Mouse (Mus musculus): ENCODE results near the gene Duox1.

GRCm38 (mm10) chr2:122382121-122382520, 66.6 kb downstream of the Duox1 start:
- TF ChIP-seq CTCF (IDR thresholded peaks at IDR 0.05; ENCODE audit: borderline replicate concordance, extremely low read depth, insufficient read depth, insufficient read length) (no peak), POLR2A (IDR thresholded peaks at IDR 0.05; ENCODE audit: borderline replicate concordance, extremely low read depth, insufficient read depth, insufficient read length, poor library complexity, severe bottlenecking) (no peak)
